Mouse (Mus musculus) layer of hippocampus, adult 9-10 months (tissue): ENCODE results near the gene Wdr13.

Experiments
- DNase-seq: peaks from one replicate; pipeline ENCODE4 v3.0.0; 2022; ENCODE audit warnings: low spot score

Gene Wdr13

GRCm38 (mm10) chrX:8132017-8132976, at the start of gene Wdr13:
TSS of gene Wdr13 (minus strand) at chrX:8132892.
- DNase-seq = peak; percentile 71

GRCm38 (mm10) chrX:8179646-8180045, 47.0 kb upstream of the Wdr13 start:
- no peak for DNase-seq

- DNase-seq = no peak
Observed at GRCm38 (mm10) chrX:8178871-8179270, 46.2 kb upstream of the Wdr13 start.

DNA sequence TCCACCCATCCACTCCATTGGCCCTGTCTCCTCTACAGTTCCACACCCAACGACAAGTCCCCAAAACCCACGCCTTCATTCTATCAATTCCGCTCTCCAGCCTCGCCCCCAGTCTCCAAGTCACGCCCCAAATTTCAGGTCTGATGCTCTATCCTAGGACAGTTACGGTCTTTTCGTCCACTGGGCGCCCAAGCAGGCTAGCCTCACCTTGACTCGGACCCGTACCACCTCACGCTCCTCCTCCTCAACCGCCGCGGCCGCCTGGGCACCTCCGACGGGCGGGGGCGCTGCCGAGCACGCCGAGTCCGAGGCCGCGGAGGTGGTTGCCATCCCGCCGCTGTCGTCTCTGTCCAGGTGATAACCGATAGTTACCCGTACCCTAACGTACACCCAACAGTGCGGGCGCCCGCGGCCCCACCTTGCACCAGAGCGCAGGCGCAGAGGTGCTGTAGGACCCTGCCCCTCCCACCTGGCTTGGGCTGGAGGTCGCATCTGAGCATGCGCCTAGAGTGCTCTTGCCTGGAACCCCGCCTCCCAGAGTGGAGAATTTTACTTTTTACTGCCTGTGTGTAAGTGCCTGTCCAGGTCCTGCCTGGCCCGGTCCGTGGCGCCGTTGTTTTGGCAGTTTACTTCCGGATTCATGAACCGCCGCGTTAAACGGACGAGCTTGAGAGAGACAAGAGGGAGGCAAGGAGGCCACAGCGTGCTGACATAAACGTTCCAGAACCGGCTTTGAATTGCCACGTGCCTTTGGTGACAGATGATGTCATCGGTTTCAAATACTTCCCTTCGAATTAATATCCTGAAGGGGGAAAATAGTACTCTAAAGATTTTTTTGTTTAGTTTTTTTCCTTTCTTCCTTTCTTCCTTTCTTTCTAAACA, 43.1 kb upstream of the Wdr13 start, which contains the start of gene Tbc1d25:
Gene Tbc1d25, minus strand, starts transcription at position 678 of the 882 bp plus-strand sequence.
- DNase-seq = peak; percentile 66

- DNase-seq = no peak
Observed at GRCm38 (mm10) chrX:8175169-8175503, 42.4 kb upstream of the Wdr13 start.

- no peak for DNase-seq
Observed at GRCm38 (mm10) chrX:8167716-8168647, 35.3 kb upstream of the Wdr13 start.

DNA sequence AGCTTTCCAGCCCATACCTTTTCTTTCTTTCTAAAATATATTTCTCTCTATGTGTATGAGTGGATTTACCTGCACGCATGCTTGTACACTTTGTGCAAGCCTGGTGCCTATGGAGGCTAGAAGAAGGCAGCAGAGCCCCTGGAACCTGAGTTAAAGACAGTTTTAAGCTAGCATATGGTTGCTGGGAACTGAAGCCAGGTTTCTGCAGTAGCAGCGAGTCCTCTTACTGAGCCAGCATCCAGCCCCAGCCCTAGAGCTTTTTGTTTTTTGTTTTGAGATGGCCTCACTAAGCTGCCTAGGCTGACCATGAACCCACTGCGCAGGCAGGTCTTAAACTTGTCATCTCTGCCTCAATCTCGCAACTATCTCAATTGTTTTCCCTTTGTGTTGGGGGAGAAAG, 31.8 kb upstream of the Wdr13 start:
- no peak for DNase-seq

DNA sequence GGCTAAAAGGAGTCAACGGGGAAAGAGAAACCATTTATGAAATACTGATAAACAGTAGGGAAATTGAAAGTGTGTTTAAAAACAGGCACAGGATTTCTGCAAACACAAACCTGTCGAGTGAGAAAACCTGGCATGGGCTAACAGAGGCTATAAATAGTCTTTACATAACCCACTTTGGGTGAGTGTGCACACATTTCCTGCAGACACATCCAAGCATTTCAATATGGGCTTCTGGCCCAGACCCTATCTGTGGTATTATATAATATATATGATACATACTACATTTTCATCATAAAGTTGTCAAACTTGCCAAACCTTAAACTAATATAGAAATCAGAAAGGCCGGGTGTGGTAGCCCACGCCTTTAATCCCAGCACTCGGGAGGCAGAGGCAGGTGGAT, 30.4 kb upstream of the Wdr13 start:
- DNase-seq = no peak

- DNase-seq = peak; percentile 52
Observed at GRCm38 (mm10) chrX:8145153-8145991, 12.7 kb upstream of the Wdr13 start, which contains the start of gene Rbm3. TSS of gene Rbm3 (minus strand) at chrX:8145880.

DNA sequence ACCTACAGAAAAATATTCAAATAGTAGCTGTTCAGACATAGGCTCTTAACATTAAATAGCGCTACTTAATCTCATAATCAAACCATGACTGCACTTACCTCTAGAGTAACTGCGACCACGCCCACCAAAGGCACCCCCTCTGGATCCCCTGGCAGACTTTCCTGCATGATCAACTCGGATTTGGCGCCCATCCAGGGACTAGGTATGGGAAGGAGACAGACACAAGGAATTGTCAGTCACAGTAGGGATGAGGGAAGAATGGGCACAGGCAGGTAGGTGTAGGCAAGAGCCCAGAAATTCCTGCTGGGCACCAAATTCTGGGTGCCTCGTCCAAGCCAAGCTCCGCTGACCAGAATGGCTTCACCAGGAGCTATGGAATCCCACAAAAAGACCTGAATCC, 11.1 kb upstream of the Wdr13 start:
- no peak for DNase-seq

DNA sequence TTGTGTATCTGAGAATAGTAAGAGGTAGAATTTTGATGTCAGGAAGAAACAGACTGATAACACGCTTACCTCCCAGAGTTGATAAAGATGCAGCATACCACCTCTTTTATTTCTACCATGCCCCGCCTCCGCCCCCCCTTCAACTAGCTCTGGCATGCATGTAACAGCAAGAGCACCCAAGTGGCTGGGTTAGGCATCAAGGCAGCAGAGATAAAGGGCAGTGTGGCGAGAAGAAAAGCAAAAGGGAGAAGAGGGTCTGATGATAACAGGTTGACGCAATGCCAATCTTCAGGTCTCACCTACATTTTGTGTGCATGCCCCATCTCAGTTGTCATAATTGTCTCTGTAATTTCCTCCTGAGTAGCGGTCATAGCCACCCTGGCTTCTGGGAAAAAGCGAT, 10.3 kb upstream of the Wdr13 start:
- no peak for DNase-seq

GRCm38 (mm10) chrX:8141058-8141457, 8.4 kb upstream of the Wdr13 start:
- no peak for DNase-seq

DNA sequence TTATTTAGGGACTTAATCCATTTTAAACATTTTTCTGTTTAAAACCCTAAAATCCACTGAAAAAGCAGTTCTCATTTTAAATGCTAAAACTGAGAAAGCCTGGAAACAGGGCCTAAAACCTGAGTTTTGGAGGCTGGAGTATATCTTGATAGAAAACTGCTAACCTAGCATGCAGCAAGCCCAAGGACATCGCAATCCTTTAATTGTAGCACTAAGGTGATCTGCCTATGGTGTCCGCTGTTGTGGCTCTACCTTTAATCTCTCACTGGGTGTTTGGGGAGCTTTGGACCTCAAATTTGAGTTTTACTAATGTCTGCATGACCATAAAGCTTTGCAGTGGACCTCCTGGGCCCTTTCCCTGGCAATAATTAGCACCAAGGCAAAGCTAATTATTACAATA, 7.8 kb upstream of the Wdr13 start:
- no peak for DNase-seq

DNA sequence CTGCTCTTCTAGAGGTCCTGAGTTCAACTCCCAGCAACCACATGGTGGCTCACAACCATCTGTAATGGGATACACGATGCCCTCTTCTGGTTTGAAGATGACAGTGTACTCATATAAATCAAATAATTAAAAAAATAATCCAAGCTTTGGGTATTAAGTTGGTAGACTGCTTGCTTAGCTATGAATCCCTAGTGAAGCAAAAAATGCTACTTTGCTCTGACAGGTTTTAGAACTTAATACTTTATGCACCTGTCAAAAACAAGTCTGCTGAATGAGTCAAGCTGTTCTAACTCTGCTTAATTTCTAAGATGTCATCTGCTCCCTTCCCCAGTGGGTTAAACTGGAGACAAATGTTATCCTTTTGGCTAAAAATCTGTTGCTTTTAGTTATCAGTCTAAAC, 6.8 kb upstream of the Wdr13 start:
- DNase-seq = no peak

DNA sequence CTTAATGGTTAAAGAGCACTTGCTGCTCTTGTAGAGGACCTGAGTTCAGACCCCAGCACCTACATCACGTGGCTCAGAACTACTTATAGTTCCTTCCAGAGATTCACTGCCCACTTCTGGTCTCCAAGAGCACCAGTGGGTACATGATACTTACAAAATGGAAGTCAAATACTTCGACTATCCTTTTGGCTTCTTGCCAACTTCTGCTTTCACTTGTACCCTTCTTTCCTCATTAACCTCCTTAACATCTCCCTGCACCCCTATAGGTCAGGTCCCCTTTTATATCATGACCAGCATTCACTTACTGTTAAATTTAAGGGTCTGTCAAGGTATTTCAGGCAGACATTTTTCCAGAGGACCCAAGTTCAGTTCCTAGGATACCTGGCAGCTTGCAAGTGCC, 3.2 kb upstream of the Wdr13 start:
- DNase-seq = no peak

GRCm38 (mm10) chrX:8131393-8131792, 1.3 kb downstream of the Wdr13 start:
- DNase-seq = no peak

GRCm38 (mm10) chrX:8125235-8125634, 7.5 kb downstream of the Wdr13 start:
- DNase-seq = no peak

DNA sequence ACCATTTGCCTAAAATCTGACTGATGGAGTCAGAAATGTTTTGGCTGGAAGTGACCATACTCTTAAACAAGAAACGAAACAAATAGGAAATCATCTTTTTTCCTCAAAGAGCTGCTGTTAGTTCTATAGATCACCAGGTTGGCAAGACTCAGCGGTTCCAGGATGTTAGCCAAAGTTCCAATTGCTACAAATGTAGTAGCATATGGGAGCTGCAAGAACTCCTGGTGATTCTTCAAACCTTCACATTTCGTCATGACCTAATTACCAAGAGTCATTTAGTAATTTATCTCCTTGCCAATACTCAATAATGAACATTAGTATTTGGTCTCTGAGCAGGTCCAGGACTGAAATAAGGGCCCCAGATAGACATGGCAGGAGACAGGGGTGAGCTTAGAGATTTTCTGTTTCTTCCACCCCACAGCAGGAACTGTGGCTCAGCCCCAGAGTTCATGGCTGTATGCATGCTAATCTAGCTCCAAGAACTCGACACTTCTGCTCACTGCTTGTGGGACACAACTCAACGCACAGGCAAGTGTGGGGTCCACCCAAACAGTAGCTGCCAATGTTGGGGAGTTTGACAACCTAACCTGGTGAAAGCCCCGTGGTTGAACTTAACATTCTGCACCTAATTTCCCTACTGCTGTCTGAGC, 8.7 kb downstream of the Wdr13 start:
- DNase-seq = no peak

GRCm38 (mm10) chrX:8117264-8117663, 15.4 kb downstream of the Wdr13 start:
- DNase-seq = no peak

GRCm38 (mm10) chrX:8115275-8115674, 17.4 kb downstream of the Wdr13 start:
- no peak for DNase-seq
